Mouse (Mus musculus): ENCODE measurements around the gene Chpf.

- no peak for TF ChIP-seq TCF3 (IDR thresholded peaks at IDR 0.05; ENCODE audit: insufficient read length, low read depth)
- no peak for TF ChIP-seq POLR2AphosphoS2 (IDR thresholded peaks at IDR 0.05; ENCODE audit: insufficient read length, low read depth)
- no peak for TF ChIP-seq TCF12 (IDR thresholded peaks at IDR 0.05; ENCODE audit: insufficient read depth, poor library complexity, severe bottlenecking)
- no peak for TF ChIP-seq MAX (IDR thresholded peaks at IDR 0.05; ENCODE audit: low read depth)
- TF ChIP-seq POLR2A (IDR thresholded peaks at IDR 0.05; ENCODE audit: insufficient read length, low read depth), result no peak
- no peak for TF ChIP-seq E2F4 (IDR thresholded peaks at IDR 0.05; ENCODE audit: insufficient read depth)
- no peak for TF ChIP-seq CEBPB (IDR thresholded peaks at IDR 0.05; ENCODE audit: insufficient read depth, poor library complexity, severe bottlenecking)
- TF ChIP-seq USF1 (IDR thresholded peaks at IDR 0.05; ENCODE audit: low read depth), result no peak
- no peak for TF ChIP-seq MYOD1 (IDR thresholded peaks at IDR 0.05; ENCODE audit: control insufficient read depth in 1 of 3, insufficient read length in 2 of 3, low read depth in 2 of 3)
These were observed 15.4 kb downstream of the Chpf start for GRCm38 (mm10) chr1:75463652-75464204.
